Mouse (Mus musculus): ENCODE results near the gene Adar. TPM values are rescaled to one million over a fixed set of nuclear protein-coding genes. Genes with fewer than 3 reads are reported as not detected.

Adar gene
- 23.2 and 24.1 TPM in 2 replicates for polyA plus RNA-seq (2011; ENCODE audit: insufficient read length, low read depth, missing spikeins)

DNA sequence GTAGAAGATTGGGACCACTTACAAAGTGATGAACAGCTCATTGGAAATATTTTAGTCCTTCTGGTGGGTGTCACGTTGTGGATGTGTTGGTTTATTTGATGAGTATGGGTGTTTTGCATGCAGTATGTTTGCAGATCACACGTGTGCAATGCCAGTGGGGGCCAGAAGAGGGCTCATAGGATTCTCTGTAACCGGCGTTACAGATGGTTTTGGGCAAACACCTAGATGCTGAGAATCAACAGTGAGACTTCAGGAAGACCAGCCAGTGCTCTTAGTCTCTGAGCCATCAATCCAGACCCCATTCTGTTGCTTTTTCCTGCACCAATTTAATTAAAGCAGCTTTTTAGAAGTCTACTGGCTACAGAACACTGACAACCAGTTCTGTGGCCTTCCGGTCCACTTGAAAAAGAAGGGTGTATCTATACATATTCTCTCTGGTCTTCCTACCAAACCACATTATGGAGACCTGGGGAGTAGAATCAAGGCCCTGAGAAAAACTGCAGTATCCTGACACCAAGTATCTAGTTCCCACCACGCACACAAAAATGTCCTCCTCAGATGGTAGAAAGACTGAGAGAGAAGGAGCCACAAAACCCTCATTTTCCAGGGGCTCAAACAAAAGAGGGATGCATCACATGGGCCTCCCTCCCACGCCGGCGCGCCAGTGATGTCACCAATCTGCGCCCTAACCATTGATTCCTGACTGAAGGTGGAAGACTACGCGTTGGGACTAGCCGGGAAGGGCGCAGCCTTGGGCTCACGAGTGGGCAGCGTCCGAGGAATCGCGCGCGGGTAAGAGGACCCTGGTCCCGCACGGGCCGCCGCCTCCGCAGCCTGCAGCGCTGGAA, at the start of gene Adar:
TSS of gene Adar (plus strand) at position 664 of the 848 bp plus-strand sequence.
- Histone ChIP-seq H3K4me3 (ENCODE audit: insufficient read depth, low read length) (peak within 1 kb of the TSS; percentile 63), H3K4me1 (ENCODE audit: control insufficient read depth, insufficient read depth, low read length) (peaks cover 3% of the 10 kb centered on the region; the same call in 1 of the 2 replicates), H3K27ac (ENCODE audit: insufficient read depth, low read length) (no peak within 1 kb of the TSS)
- TF ChIP-seq CTCF (IDR thresholded peaks at IDR 0.05; ENCODE audit: borderline replicate concordance, insufficient read depth, low read length) (peak; percentile 23; the same call in 1 of the 2 replicates), POLR2A (IDR thresholded peaks at IDR 0.05; ENCODE audit: low read depth, low read length) (peak; percentile 90)

DNA sequence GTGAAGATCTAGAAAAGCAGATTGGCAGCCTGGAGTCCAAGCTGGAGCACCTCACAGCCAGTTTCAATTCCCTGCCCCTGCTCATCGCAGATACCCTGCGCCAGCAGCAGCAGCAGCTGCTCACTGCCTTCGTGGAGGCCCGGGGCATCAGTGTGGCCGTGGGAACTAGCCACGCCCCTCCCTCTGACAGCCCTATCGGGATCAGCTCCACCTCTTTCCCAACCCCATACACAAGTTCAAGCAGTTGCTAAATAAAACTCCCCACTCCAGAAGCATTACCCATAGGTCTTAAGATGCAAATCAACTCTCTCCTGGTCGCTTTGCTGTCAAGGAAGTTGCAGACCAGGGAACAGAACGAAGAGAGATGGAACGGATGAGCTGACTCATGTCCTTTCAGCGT, 47.7 kb upstream of the Adar start:
- H3K4me3 ChIP-seq (ENCODE audit: insufficient read depth, low read length), result no peak overlapping the region
- TF ChIP-seq CTCF (IDR thresholded peaks at IDR 0.05; ENCODE audit: borderline replicate concordance, insufficient read depth, low read length), result no peak
- no peak for TF ChIP-seq POLR2A (IDR thresholded peaks at IDR 0.05; ENCODE audit: low read depth, low read length)
- H3K27ac ChIP-seq (ENCODE audit: insufficient read depth, low read length), result no peak overlapping the region
- no peaks in the 10 kb centered on the region for H3K4me1 ChIP-seq (ENCODE audit: control insufficient read depth, insufficient read depth, low read length)

DNA sequence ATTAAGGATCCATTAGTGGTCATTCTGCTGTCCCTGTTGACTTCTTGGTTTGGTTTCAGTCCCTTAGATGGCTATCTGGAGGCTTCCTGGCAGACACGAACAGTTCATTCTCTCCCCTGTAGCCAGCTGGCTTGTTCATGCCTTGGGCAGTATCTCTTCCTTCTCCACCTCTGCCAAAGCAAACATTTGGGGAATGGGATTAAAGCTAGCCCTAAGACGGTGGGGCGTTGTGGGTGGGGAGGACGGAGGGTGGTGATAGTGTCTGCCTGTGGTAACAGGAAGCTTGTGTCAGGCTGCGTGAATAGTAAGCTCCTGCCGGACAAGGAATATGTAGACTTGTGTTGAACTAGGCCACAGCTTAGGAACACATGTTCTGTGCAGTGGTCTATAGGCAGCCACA, 43.5 kb upstream of the Adar start:
- Histone ChIP-seq H3K27ac (ENCODE audit: insufficient read depth, low read length) (no peak overlapping the region), H3K4me1 (ENCODE audit: control insufficient read depth, insufficient read depth, low read length) (no peaks in the 10 kb centered on the region), H3K4me3 (ENCODE audit: insufficient read depth, low read length) (no peak overlapping the region)
- TF ChIP-seq POLR2A (IDR thresholded peaks at IDR 0.05; ENCODE audit: low read depth, low read length) (no peak), CTCF (IDR thresholded peaks at IDR 0.05; ENCODE audit: borderline replicate concordance, insufficient read depth, low read length) (no peak)

DNA sequence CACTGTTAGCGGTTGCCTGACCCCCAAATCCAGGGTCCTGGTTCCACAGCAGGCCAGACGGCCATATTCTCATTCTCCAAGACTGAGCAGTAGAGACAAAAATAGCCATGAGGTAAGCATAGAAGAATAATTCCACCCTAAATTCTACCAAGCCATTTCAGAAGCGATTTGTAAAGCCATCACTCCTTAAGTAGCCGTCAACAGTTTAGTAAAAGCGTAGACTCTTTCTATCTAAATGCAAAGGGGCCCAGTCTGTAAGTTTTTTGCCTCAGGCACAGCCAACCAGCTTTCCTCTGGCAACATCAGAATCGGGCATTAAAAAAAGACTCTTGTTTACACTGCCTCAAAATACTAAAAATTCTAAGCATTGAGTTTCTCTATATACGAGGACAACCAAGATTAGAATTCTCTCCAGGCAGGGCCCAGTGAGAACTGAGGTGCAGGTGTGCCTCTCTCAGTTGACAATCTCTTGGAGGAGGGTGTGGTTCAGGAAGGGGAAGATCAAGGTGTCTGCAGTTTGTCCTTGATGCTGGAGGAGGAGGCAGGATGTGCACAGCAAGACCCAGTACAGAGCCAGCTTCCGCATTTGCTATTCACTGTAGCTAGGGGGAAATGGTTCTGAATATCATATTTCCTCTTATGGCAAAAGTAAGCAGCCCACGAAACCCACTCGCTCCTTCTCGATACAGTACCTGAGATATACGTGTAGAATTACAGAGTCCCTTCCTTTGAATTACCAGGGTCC, 42.1 kb upstream of the Adar start:
- Histone ChIP-seq H3K4me1 (ENCODE audit: control insufficient read depth, insufficient read depth, low read length) (no peaks in the 10 kb centered on the region), H3K27ac (ENCODE audit: insufficient read depth, low read length) (no peak overlapping the region), H3K4me3 (ENCODE audit: insufficient read depth, low read length) (no peak overlapping the region)
- no peak for TF ChIP-seq POLR2A (IDR thresholded peaks at IDR 0.05; ENCODE audit: low read depth, low read length)
- TF ChIP-seq CTCF (IDR thresholded peaks at IDR 0.05; ENCODE audit: borderline replicate concordance, insufficient read depth, low read length), result no peak

DNA sequence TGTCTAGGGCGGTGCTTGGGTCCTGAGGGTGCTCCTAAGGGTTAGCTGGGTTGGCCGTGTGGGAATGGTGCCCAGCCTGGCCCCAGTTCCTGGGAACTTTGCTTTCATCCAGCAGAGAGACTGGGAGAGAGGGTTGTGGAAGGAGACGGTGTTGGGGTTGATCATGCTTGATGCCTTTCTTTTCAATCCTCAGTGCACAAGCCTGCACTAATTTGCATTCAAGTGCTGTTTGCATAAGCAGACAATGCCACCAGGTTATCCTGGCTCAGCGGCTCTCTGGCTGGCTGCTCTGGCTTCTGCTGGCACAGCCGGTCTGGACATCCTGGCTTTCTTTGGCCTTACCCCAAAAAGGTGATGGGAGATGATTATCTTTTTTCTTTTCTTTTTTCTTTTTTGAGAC, 37.2 kb upstream of the Adar start:
- TF ChIP-seq CTCF (IDR thresholded peaks at IDR 0.05; ENCODE audit: borderline replicate concordance, insufficient read depth, low read length), result no peak
- no peak for TF ChIP-seq POLR2A (IDR thresholded peaks at IDR 0.05; ENCODE audit: low read depth, low read length)
- Histone ChIP-seq H3K4me1 (ENCODE audit: control insufficient read depth, insufficient read depth, low read length) (no peaks in the 10 kb centered on the region), H3K27ac (ENCODE audit: insufficient read depth, low read length) (no peak overlapping the region), H3K4me3 (ENCODE audit: insufficient read depth, low read length) (no peak overlapping the region)

DNA sequence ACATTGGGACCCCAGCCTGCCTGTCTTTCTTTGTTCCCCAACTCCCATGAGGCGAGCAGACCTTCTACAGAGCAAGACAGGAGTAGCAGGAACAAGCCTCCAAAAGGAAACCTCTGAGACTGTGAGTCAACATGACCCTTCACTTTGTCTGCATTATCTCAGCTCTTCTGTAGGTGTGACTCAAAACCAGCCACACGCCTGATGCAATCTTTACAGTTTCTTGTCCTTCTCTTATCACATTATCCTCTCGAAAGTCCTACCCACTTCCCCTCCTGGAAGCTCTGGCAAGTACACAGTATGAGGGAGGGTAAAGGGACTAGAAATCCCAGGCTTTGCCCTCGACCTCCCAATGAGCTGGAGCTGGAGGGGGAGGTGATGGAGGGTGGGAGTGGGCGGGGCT, 28.8 kb upstream of the Adar start:
- Histone ChIP-seq H3K27ac (ENCODE audit: insufficient read depth, low read length) (no peak overlapping the region), H3K4me1 (ENCODE audit: control insufficient read depth, insufficient read depth, low read length) (no peaks in the 10 kb centered on the region)
- no peak for TF ChIP-seq CTCF (IDR thresholded peaks at IDR 0.05; ENCODE audit: borderline replicate concordance, insufficient read depth, low read length)
- no peak for TF ChIP-seq POLR2A (IDR thresholded peaks at IDR 0.05; ENCODE audit: low read depth, low read length)

DNA sequence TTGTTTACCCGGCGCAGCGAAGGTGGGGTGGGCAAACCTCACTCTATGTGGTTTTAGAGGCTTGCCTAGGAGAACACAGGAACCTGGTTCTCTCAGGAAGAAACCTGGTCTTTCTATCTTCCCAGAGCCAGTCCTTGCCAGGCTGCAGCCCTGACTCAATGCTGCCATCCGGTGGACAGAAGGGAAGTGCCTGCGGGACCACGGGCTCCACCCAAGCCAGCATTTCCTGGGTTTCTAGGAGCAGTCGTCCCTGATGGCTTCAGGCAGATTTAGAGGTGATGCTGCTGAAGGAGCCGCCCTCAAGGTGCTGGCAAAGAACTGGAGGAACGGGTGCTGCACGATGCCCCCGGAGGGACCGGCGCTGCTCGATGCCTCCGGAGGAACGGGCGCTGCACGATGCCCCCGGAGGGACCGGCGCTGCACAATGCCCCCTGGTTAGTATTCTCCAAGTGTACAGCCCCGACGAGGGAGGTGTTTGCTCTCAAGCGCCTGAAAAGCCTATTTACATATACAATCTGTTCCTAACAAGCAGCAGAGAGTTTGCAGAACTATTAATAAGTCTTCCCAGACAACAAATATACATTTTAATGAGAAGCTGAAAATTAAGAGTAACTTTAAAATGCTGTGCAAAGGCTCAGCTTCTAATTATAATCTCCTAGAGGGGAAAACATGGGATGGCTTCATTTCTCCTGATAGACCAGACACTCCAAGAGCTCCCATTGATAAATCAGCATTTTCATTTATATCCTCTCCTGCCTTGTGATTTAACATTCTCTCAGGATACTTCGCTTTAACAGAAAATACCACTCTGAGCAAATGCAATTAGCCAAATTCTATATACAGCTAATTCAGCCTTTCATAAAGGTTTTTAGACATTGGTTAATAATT, 25.9 kb upstream of the Adar start:
- TF ChIP-seq CTCF (IDR thresholded peaks at IDR 0.05; ENCODE audit: borderline replicate concordance, insufficient read depth, low read length), result peak; percentile 98
- no peak for TF ChIP-seq POLR2A (IDR thresholded peaks at IDR 0.05; ENCODE audit: low read depth, low read length)
- H3K4me3 ChIP-seq (ENCODE audit: insufficient read depth, low read length), result peak overlapping the region; percentile 40; the same call in 1 of the 2 replicates
- H3K27ac ChIP-seq (ENCODE audit: insufficient read depth, low read length), result no peak overlapping the region
- H3K4me1 ChIP-seq (ENCODE audit: control insufficient read depth, insufficient read depth, low read length), result no peaks in the 10 kb centered on the region

More for the DNA sequence above, 28.8 kb upstream of the Adar start:
- H3K4me3 ChIP-seq (ENCODE audit: insufficient read depth, low read length), result no peak overlapping the region

DNA sequence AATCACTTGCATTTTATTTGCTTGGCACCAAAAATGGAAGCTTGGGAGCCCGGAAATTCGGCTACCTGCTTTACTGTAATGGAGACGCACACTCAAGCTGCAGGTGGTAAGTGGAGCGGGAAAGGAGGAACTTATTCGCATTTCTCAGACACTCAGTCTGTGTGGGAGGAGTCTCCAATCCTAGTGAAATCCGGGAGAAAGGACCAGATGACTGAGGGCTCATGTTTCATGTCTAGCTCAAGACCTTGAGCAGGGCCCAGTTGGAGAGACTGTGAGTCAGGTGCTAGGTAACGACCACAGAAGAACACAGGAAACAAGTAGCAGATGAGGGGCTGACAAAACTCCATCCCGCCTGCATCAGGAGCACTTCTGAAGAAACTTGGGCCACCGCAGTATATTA, 23.0 kb upstream of the Adar start:
- TF ChIP-seq CTCF (IDR thresholded peaks at IDR 0.05; ENCODE audit: borderline replicate concordance, insufficient read depth, low read length), result no peak
- TF ChIP-seq POLR2A (IDR thresholded peaks at IDR 0.05; ENCODE audit: low read depth, low read length), result no peak
- no peak overlapping the region for H3K27ac ChIP-seq (ENCODE audit: insufficient read depth, low read length)
- H3K4me3 ChIP-seq (ENCODE audit: insufficient read depth, low read length), result no peak overlapping the region
- no peaks in the 10 kb centered on the region for H3K4me1 ChIP-seq (ENCODE audit: control insufficient read depth, insufficient read depth, low read length)

DNA sequence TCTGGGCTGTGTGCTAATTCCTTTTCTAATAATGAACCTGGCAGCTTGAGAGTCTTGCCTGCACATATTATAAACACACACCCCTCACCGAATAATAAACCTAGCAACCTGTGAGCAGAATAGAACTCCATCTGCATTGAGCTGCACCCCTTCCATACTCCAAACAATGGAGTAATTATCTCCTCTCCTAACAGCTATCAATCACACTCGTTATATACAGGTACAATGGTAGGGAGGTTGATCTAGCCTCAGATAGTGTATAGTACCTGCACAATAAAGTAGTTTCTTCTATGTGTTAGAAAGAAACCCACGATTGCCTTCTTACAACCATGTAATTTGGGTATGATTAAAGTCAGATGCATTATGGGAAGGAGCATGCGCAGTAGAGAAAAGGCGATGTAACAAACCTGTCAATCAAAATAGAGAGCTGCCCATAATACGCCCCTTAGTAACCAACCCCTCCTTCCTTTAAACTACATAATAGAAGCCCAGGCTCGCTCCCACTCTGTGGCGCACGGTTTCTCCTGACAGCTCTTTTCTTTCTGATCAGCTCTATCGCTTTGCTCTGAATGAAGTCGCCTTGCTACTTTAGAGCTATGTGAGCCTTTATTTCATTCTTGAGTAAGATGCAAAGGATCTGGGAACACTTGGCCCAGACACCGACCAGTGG, 18.5 kb upstream of the Adar start:
- H3K4me3 ChIP-seq (ENCODE audit: insufficient read depth, low read length), result no peak overlapping the region
- H3K27ac ChIP-seq (ENCODE audit: insufficient read depth, low read length), result no peak overlapping the region
- H3K4me1 ChIP-seq (ENCODE audit: control insufficient read depth, insufficient read depth, low read length), result no peaks in the 10 kb centered on the region
- TF ChIP-seq POLR2A (IDR thresholded peaks at IDR 0.05; ENCODE audit: low read depth, low read length) (no peak), CTCF (IDR thresholded peaks at IDR 0.05; ENCODE audit: borderline replicate concordance, insufficient read depth, low read length) (no peak)

Data from embryonic fibroblast, embryonic 13.5 days (primary cell).